Mouse (Mus musculus): ENCODE results near the gene Gm42688.

GRCm38 (mm10) chr6:83066441-83066840, 35.0 kb upstream of the Gm42688 start:
- TF ChIP-seq TAL1 (IDR thresholded peaks at IDR 0.05; ENCODE audit: low read length), result no peak
- TF ChIP-seq GATA1 (IDR thresholded peaks at IDR 0.05; ENCODE audit: low read length), result no peak
